Mouse (Mus musculus) liver, embryonic 11.5 days (tissue): ENCODE measurements around the gene Nek2. TPM values are rescaled to one million over a fixed set of nuclear protein-coding genes. Genes with fewer than 3 reads are reported as not detected.

ENCODE experiments used
- ATAC-seq: fragments of 200-750 bp; cut with Nextera tagmentation; replicated peaks from 2 replicates; pipeline ENCODE4 v1.8.0; 2017; ENCODE audit warnings: moderate number of reproducible peaks, mild to moderate bottlenecking, moderate TSS enrichment, moderate library complexity; ENCODE audit not compliant: low FRiP score
- DNase-seq: peaks from one replicate; pipeline ENCODE4 v3.0.0-alpha.2; 2017; ENCODE audit warnings: low spot score
- H3K27ac ChIP-seq: fragments of 300-500 bp; sonication (generic); 2 replicates; pipeline ENCODE4 v1.5.1; 2014; ENCODE audit warnings: mild to moderate bottlenecking, low read depth, low read length, control low read depth
- H3K27me3 ChIP-seq: fragments of 300-500 bp; sonication (generic); replicated peaks from 2 replicates; pipeline ENCODE4 v1.6.1; 2014; ENCODE audit warnings: low read length, mixed read lengths; ENCODE audit not compliant: control insufficient read depth, insufficient read depth
- H3K36me3 ChIP-seq: fragments of 300-500 bp; sonication (generic); 2 replicates; pipeline ENCODE4 v1.6.1; 2014; ENCODE audit warnings: mild to moderate bottlenecking, low read length, moderate library complexity, mixed read lengths; ENCODE audit not compliant: control insufficient read depth, insufficient read depth
- H3K4me1 ChIP-seq: fragments of 300-500 bp; sonication (generic); replicated peaks from 2 replicates; pipeline ENCODE4 v1.6.1; 2014; ENCODE audit warnings: low read length, mixed read lengths; ENCODE audit not compliant: control insufficient read depth, insufficient read depth
- H3K4me2 ChIP-seq: fragments of 300-500 bp; sonication (generic); 2 replicates; pipeline ENCODE4 v1.6.1; 2014; ENCODE audit warnings: mild to moderate bottlenecking, control low read depth, moderate library complexity
- H3K4me3 ChIP-seq: fragments of 300-500 bp; sonication (generic); 2 replicates; pipeline ENCODE4 v1.5.1; 2014; ENCODE audit warnings: low read depth, low read length, control low read depth
- H3K9ac ChIP-seq: fragments of 300-500 bp; sonication (generic); 2 replicates; pipeline ENCODE4 v1.6.1; 2014; ENCODE audit warnings: low read depth, low read length, control low read depth
- H3K9me3 ChIP-seq: fragments of 300-500 bp; sonication (generic); 2 replicates; pipeline ENCODE4 v1.6.1; 2016; ENCODE audit warnings: low read length, inconsistent platforms, mixed read lengths; ENCODE audit not compliant: control insufficient read depth
- WGBS: fragments of 180-500 bp; shearing (Covaris S2); extraction: QIAGEN DNeasy Blood & Tissue Kit; methylation state at CpG from one replicate; pipeline ENCODE4 v1.1.7; 2014; 5-methylcytosine and 5-hydroxymethylcytosine counted together
- polyA plus RNA-seq: library from polyadenylated mRNA; unstranded; fragments of >200 nt; fragmentation: Nextera tagmentation; extraction: Ambion mirVana; gene quantifications from 2 replicates; pipeline ENCODE4 v1.2.1, GENCODE M21; 2014

Gene Nek2
- polyA plus RNA-seq, 1 experiment from 2014 or later, result 54.2 TPM

GRCm38 (mm10) chr1:191877681-191878080, 56.4 kb downstream of the Nek2 start:
- DNase-seq (no peak), ATAC-seq (no peak)
- no peak overlapping the region for H3K4me2 ChIP-seq
- no peak overlapping the region for H3K27ac ChIP-seq
- H3K9ac ChIP-seq, result no peak overlapping the region
- peaks cover 49% of the 10 kb centered on the region for H3K4me1 ChIP-seq
- H3K4me3 ChIP-seq, result no peak overlapping the region
- no peaks in the 10 kb centered on the region for H3K27me3 ChIP-seq
- H3K36me3 ChIP-seq, result no peaks in the 10 kb centered on the region
- H3K9me3 ChIP-seq, result no peaks in the 10 kb centered on the region
- 68% methylated on average over 10 of the region's 10 CpGs for WGBS

- H3K27me3 ChIP-seq, result no peaks in the 10 kb centered on the region
- no peak overlapping the region for H3K4me3 ChIP-seq
- no peaks in the 10 kb centered on the region for H3K9me3 ChIP-seq
- H3K36me3 ChIP-seq, result no peaks in the 10 kb centered on the region
- no peak overlapping the region for H3K4me2 ChIP-seq
- H3K4me1 ChIP-seq, result peaks cover 57% of the 10 kb centered on the region
- 69% methylated on average over 4 of the region's 4 CpGs for WGBS
- no peak overlapping the region for H3K9ac ChIP-seq
- no peak for DNase-seq
- ATAC-seq, result no peak
- no peak overlapping the region for H3K27ac ChIP-seq
These were observed 57.3 kb downstream of the Nek2 start for GRCm38 (mm10) chr1:191878518-191878921.

GRCm38 (mm10) chr1:191880247-191880646, 59.0 kb downstream of the Nek2 start:
- peaks cover 60% of the 10 kb centered on the region for H3K4me1 ChIP-seq
- no peak overlapping the region for H3K9ac ChIP-seq
- no peaks in the 10 kb centered on the region for H3K9me3 ChIP-seq
- 59% methylated on average over 3 of the region's 3 CpGs for WGBS
- peak overlapping the region; percentile 54; the same call in 1 of the 2 replicates for H3K27ac ChIP-seq
- H3K4me2 ChIP-seq, result no peak overlapping the region
- no peaks in the 10 kb centered on the region for H3K27me3 ChIP-seq
- no peak overlapping the region for H3K4me3 ChIP-seq
- H3K36me3 ChIP-seq, result no peaks in the 10 kb centered on the region
- 0 out of 2 replicates have a peak, but pooled peaks have one; percentile 16 for ATAC-seq
- no peak for DNase-seq

- no peak overlapping the region for H3K4me3 ChIP-seq
- DNase-seq (no peak), ATAC-seq (no peak)
- H3K4me2 ChIP-seq, result peak overlapping the region; percentile 19
- WGBS, result 31% methylated on average over 8 of the region's 8 CpGs
- H3K36me3 ChIP-seq, result no peaks in the 10 kb centered on the region
- H3K9ac ChIP-seq, result no peak overlapping the region
- H3K27me3 ChIP-seq, result no peaks in the 10 kb centered on the region
- H3K27ac ChIP-seq, result peak overlapping the region; percentile 54; the same call in 1 of the 2 replicates
- no peaks in the 10 kb centered on the region for H3K9me3 ChIP-seq
- H3K4me1 ChIP-seq, result peaks cover 53% of the 10 kb centered on the region
These were observed 59.8 kb downstream of the Nek2 start for GRCm38 (mm10) chr1:191880921-191881609.

- no peak for DNase-seq
- peak overlapping the region; percentile 19 for H3K4me2 ChIP-seq
- no peak overlapping the region for H3K27ac ChIP-seq
- peak; percentile 59; the same call in 1 of the 2 replicates for ATAC-seq
- H3K36me3 ChIP-seq, result no peaks in the 10 kb centered on the region
- H3K9me3 ChIP-seq, result no peaks in the 10 kb centered on the region
- H3K4me3 ChIP-seq, result no peak overlapping the region
- H3K27me3 ChIP-seq, result no peaks in the 10 kb centered on the region
- H3K9ac ChIP-seq, result peak overlapping the region; percentile 8; the same call in 1 of the 2 replicates
- WGBS, result 34% methylated on average over 2 of the region's 2 CpGs
- peaks cover 51% of the 10 kb centered on the region for H3K4me1 ChIP-seq
These were observed 60.4 kb downstream of the Nek2 start for GRCm38 (mm10) chr1:191881663-191882062.

Other genes starting within 250 kb of the Nek2 start
- gene Dtl, start 245.9 kb upstream of the Nek2 start, polyA plus RNA-seq, result 70.9 and 79.9 TPM in 2 replicates
- 54.1 and 57.6 TPM in 2 replicates for gene Ints7, start 245.8 kb upstream of the Nek2 start, polyA plus RNA-seq
- 22.1 and 25.5 TPM in 2 replicates for gene Lpgat1, start 103.6 kb upstream of the Nek2 start, polyA plus RNA-seq
- 2.6 and 3.1 TPM in 2 replicates for gene Slc30a1, start 85.3 kb downstream of the Nek2 start, polyA plus RNA-seq
- 0.21 TPM in 1 of 2 replicates, not detected in the other for gene Rd3, start 155.9 kb downstream of the Nek2 start, polyA plus RNA-seq